Mouse (Mus musculus) intestine, embryonic 14.5 days (tissue): ENCODE results near the gene Apopt1. TPM values are rescaled to one million over a fixed set of nuclear protein-coding genes. Genes with fewer than 3 reads are reported as not detected.

Experiments
- ATAC-seq: fragments of 200-750 bp; cut with Nextera tagmentation; replicated peaks from 2 replicates; pipeline ENCODE4 v1.8.0; 2017; ENCODE audit warnings: low read depth, moderate number of reproducible peaks, moderate TSS enrichment, moderate library complexity; ENCODE audit not compliant: low FRiP score, low TSS enrichment
- DNase-seq: peaks from one replicate; pipeline ENCODE4 v3.0.0-alpha.2; 2018; ENCODE audit warnings: low spot score
- H3K27ac ChIP-seq: fragments of 300-500 bp; sonication (generic); 2 replicates; pipeline ENCODE4 v1.5.1; 2014; ENCODE audit warnings: low read depth, mild to moderate bottlenecking, control low read depth
- H3K27me3 ChIP-seq: fragments of 300-500 bp; sonication (generic); replicated peaks from 2 replicates; pipeline ENCODE4 v1.6.1; 2014; ENCODE audit warnings: low read length, control low read depth; ENCODE audit not compliant: control insufficient read depth, insufficient read depth
- H3K36me3 ChIP-seq: fragments of 300-500 bp; sonication (generic); 2 replicates; pipeline ENCODE4 v1.6.1; 2014; ENCODE audit warnings: low read length, control low read depth; ENCODE audit not compliant: control insufficient read depth, insufficient read depth
- H3K4me1 ChIP-seq: fragments of 300-500 bp; sonication (generic); replicated peaks from 2 replicates; pipeline ENCODE4 v1.6.1; 2014; ENCODE audit warnings: low read length, control low read depth, mixed read lengths; ENCODE audit not compliant: control insufficient read depth, insufficient read depth
- H3K4me2 ChIP-seq: fragments of 300-500 bp; sonication (generic); 2 replicates; pipeline ENCODE4 v1.6.1; 2014; ENCODE audit warnings: low read length
- H3K4me3 ChIP-seq: fragments of 300-500 bp; sonication (generic); 2 replicates; pipeline ENCODE4 v1.5.1; 2014; ENCODE audit warnings: low read depth, low read length, control low read depth, mixed read lengths
- H3K9ac ChIP-seq: fragments of 300-500 bp; sonication (generic); 2 replicates; pipeline ENCODE4 v1.6.1; 2014; ENCODE audit warnings: mild to moderate bottlenecking, low read length
- H3K9me3 ChIP-seq: fragments of 300-500 bp; sonication (generic); 2 replicates; pipeline ENCODE4 v1.6.1; 2016; ENCODE audit warnings: low read length, control low read depth; ENCODE audit not compliant: control insufficient read depth
- WGBS: fragments of 180-500 bp; shearing (Covaris S2); extraction: QIAGEN DNeasy Blood & Tissue Kit; methylation state at CpG from one replicate; pipeline ENCODE4 v1.1.7; 2014; 5-methylcytosine and 5-hydroxymethylcytosine counted together
- polyA plus RNA-seq: library from polyadenylated mRNA; unstranded; fragments of >200 nt; fragmentation: Nextera tagmentation; extraction: Ambion mirVana; gene quantifications from 2 replicates; pipeline ENCODE4 v1.2.1, GENCODE M21; 2014

Apopt1 gene
- polyA plus RNA-seq, 1 experiment from 2014 or later: 58.2 TPM

DNA sequence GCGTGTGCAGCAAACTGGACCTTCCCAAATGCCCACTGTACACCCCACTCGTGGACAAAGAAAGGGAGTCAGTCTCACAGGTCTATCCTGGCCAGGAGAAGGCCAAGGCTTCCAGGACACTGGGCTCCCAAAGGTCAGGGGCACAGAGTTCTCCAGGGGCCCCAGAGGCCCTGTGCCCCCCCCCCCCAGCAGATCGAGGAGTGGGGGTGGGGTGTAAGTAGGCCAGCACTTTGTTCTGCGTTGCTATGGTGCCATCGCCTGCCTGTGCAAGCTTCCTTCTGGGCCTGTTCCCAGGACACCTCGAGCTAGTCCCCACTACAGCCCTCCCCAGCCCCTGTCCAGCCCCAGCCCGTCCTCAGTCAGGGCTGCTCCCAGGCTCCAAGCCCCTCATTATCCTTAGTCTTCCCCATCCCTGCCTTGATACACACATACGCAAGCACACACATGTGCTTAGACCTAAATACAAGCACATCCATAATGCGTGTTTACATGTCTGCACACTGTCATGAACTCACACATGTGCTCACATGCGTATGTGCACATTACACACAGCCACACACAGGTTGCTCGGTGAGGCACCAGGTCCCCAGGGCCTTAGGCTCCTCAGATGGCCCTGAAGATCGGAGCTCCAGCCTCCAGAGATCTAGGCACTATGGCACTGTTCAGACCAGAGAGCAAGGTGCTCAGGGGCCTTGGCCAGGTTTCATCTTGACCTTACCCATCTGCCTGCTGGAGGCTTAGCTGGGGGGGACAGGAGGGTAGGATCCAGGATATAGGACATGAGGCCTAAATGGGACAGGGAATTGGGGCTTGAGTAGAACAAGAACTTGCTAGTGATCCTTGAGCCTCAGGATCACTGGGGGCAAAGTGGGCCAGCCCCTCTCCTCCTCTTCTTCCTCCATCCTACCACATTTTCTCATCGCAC lies 17.9 kb upstream of the Apopt1 start:
- Histone ChIP-seq H3K36me3 (no peaks in the 10 kb centered on the region), H3K4me1 (peaks cover 36% of the 10 kb centered on the region), H3K9me3 (no peaks in the 10 kb centered on the region), H3K27me3 (no peaks in the 10 kb centered on the region), H3K27ac (peak overlapping the region; percentile 43; the same call in 1 of the 2 replicates), H3K9ac (no peak overlapping the region), H3K4me3 (no peak overlapping the region), H3K4me2 (no peak overlapping the region)
- no peak for DNase-seq
- ATAC-seq: 0 out of 2 replicates have a peak, but pooled peaks have one; percentile 11
- WGBS: 66% methylated on average over 10 of the region's 13 CpGs

DNA sequence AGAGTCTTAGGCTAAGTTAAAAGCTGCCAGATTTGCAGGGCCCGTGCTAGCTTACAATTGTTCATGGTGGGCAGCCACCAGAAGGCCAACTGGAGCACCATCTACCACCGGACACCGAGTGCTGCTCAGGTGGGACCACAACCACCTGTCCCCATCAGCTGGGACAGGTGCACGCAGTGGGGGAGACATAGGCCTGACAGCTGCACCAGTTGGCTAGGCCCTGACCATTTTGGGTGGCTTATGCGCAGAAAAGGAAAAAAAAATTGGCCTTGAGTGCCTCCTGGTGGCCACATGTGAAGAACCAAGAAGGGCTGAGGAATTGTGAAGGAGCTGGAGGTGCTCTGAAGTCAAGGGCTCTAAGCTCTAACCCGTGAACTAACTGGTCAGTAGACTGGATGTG lies 16.8 kb upstream of the Apopt1 start:
- Histone ChIP-seq H3K27ac (no peak overlapping the region), H3K9me3 (no peaks in the 10 kb centered on the region), H3K9ac (no peak overlapping the region), H3K4me2 (no peak overlapping the region), H3K36me3 (no peaks in the 10 kb centered on the region), H3K27me3 (no peaks in the 10 kb centered on the region), H3K4me1 (peaks cover 36% of the 10 kb centered on the region), H3K4me3 (no peak overlapping the region)
- ATAC-seq: 0 out of 2 replicates have a peak, but pooled peaks have one; percentile 9
- peak; percentile 85 for DNase-seq
- 39% methylated on average over 6 of the region's 6 CpGs for WGBS

DNA sequence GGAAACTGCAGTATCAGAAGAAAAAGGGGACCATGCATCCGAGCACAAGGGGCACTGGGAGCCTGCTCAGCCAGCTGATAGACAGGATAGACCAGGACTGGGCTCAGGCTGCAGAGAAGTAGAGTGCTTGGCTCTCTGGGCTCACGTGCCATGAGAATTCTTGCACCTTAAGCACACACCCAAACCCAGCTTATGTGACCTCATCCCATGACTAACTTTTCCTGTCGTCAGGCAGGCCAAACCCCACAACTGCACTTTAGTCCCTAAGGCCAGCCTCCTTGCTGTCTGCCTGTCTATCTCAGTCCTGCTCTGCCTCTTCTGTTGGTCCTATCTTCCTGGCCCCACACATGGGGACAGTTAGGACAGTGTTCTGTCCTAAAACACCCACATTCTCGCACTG lies 15.4 kb upstream of the Apopt1 start:
- Histone ChIP-seq H3K4me3 (no peak overlapping the region), H3K36me3 (no peaks in the 10 kb centered on the region), H3K9me3 (no peaks in the 10 kb centered on the region), H3K4me2 (no peak overlapping the region), H3K9ac (no peak overlapping the region), H3K27me3 (no peaks in the 10 kb centered on the region), H3K27ac (no peak overlapping the region), H3K4me1 (peaks cover 28% of the 10 kb centered on the region)
- no peak for DNase-seq
- ATAC-seq: no peak
- 62% methylated on average over 4 of the region's 4 CpGs for WGBS

DNA sequence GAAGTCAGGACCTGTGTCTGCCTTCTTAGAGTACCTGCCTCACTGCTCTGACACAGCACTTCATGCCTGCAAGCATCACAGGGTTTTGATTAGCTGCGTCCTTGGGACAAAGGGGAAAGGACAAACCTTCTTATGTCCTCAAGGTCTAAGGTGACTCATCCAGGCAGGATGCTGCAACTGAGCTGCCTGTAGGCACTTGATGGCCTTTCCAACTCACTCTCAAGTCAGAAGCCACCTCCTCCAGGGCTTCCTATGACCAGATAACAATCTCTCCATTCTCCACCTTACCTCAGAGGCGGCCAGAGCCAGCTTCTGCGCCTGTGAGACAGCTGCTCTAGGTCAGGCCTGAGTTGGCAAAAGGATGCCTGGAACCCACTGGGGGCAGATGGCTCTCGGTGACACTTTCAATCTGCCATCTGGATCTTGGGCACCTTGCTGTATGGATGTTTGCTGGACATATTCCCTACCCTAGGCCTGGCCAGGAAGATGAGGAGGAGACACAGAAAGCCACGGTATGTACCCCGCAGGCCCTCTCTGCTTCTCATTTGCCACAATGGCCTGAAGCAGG lies 14.6 kb upstream of the Apopt1 start:
- Histone ChIP-seq H3K27me3 (no peaks in the 10 kb centered on the region), H3K36me3 (no peaks in the 10 kb centered on the region), H3K9ac (no peak overlapping the region), H3K9me3 (no peaks in the 10 kb centered on the region), H3K27ac (no peak overlapping the region), H3K4me1 (peaks cover 21% of the 10 kb centered on the region), H3K4me2 (no peak overlapping the region), H3K4me3 (no peak overlapping the region)
- WGBS: 80% methylated on average over 6 of the region's 6 CpGs
- ATAC-seq: no peak
- no peak for DNase-seq

DNA sequence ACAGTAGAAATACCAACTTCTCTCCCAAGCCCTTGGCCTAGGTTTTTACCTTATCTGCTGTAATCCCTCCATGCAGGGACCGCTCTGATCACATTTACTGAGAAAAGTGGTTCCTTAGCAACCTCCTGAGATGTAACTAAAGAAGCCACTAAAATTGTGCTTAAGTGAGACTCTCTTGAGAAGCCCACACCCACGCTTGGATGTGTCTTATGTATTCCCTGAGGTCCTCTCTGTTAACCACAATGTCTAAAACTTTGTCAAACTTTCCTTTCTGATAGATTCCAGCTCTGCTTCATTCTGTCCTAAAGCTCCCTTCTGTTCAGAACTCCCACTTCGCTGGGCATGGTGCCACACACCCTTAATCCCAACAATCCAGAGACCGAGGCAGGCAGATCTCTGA lies 13.5 kb upstream of the Apopt1 start:
- no peak overlapping the region for H3K27ac ChIP-seq
- no peaks in the 10 kb centered on the region for H3K27me3 ChIP-seq
- WGBS: 78% methylated on average over 4 of the region's 4 CpGs
- H3K4me2 ChIP-seq: no peak overlapping the region
- H3K4me1 ChIP-seq: peaks cover 10% of the 10 kb centered on the region
- H3K9me3 ChIP-seq: no peaks in the 10 kb centered on the region
- DNase-seq (no peak), ATAC-seq (no peak)
- H3K9ac ChIP-seq: no peak overlapping the region
- H3K36me3 ChIP-seq: no peaks in the 10 kb centered on the region
- H3K4me3 ChIP-seq: no peak overlapping the region

DNA sequence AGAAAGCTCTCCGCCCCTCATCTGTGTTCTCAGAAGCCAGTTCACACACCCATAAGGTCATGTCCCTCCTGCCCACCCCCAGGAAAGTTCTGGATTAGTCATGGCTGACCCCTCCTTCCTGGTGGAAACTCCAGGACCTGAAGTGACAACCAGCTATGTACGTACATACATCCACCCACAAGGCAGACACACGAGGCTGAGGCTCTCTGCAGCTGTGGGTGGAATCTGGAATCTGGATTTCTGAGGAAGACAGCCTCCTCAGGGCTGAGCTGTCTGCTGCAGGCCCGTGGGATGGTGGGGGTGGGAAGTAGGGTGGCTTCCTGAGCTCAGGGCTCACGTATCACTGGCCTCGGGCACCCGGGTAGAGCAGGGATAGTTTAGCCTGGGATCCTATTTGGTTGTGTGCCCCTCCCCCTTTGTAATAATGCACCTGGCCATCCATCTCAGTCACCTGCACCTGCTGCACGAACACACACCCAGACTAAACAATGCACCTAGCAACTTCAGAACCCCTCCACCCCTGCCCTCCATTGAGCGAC lies 12.1 kb upstream of the Apopt1 start:
- Histone ChIP-seq H3K4me1 (peaks cover 8% of the 10 kb centered on the region), H3K4me3 (no peak overlapping the region), H3K9ac (no peak overlapping the region), H3K4me2 (no peak overlapping the region), H3K27me3 (no peaks in the 10 kb centered on the region), H3K27ac (no peak overlapping the region), H3K36me3 (no peaks in the 10 kb centered on the region), H3K9me3 (no peaks in the 10 kb centered on the region)
- 51% methylated on average over 9 of the region's 9 CpGs for WGBS
- ATAC-seq (no peak), DNase-seq (no peak)

DNA sequence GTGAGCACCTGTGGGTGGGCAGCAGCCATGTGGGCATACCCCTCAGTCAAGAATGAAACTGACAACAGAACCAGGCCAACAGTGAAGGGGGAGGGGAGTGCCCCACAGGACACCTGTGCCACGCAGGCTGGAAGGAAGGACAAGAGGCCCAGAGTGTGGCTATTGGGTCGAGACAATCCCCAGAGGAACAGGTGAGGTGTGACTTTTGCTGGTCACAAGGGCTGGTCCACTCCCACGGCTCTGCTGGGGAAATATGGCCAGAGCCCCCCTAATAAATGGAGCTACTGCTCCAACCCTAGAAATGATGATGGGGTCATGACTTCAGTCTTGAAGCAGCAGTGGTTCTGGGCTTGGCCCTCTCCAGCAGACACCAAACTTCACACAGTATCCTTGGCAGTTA lies 9.8 kb upstream of the Apopt1 start:
- H3K4me1 ChIP-seq: peaks cover 8% of the 10 kb centered on the region
- 0 out of 2 replicates have a peak, but pooled peaks cover 8% of the 10 kb centered on the region for H3K36me3 ChIP-seq
- no peak overlapping the region for H3K27ac ChIP-seq
- ATAC-seq: no peak
- H3K27me3 ChIP-seq: no peaks in the 10 kb centered on the region
- DNase-seq: no peak
- H3K4me3 ChIP-seq: no peak overlapping the region
- 74% methylated on average over 3 of the region's 3 CpGs for WGBS
- H3K9ac ChIP-seq: no peak overlapping the region
- H3K9me3 ChIP-seq: no peaks in the 10 kb centered on the region
- H3K4me2 ChIP-seq: no peak overlapping the region

DNA sequence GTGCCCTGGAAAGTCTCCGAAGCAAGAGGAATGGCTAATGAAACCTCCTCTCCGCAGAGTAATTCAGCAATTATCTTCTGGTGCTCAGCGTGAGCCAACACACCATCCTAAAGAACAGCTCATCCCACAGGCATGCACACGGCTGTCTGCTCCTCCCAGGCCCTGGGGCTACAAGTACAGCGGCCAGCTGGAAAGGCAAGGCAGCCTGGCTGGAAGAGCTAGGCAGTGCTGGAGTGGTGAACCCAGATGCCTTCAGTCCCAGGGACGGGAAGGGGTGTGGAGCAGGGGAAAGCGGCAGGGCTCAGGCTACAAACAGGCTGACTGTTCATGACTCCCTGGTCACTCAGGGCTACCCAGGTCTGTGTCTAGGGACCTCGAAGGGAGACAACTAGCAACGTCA lies 8.5 kb upstream of the Apopt1 start:
- H3K27me3 ChIP-seq: no peaks in the 10 kb centered on the region
- DNase-seq: peak; percentile 59
- H3K9me3 ChIP-seq: no peaks in the 10 kb centered on the region
- H3K4me3 ChIP-seq: no peak overlapping the region
- no peak overlapping the region for H3K27ac ChIP-seq
- H3K9ac ChIP-seq: no peak overlapping the region
- no peak overlapping the region for H3K4me2 ChIP-seq
- peaks cover 8% of the 10 kb centered on the region for H3K4me1 ChIP-seq
- ATAC-seq: no peak; the same call in 1 of the 2 replicates
- H3K36me3 ChIP-seq: peaks cover 21% of the 10 kb centered on the region
- WGBS: 41% methylated on average over 9 of the region's 9 CpGs
